Mouse (Mus musculus) kidney, adult 11 months (tissue): ENCODE measurements around the gene Mgea5.

Experiments
- DNase-seq: peaks from one replicate; pipeline ENCODE4 v3.0.0; 2022

Gene Mgea5

GRCm38 (mm10) chr19:45795406-45795944, 11.8 kb upstream of the Mgea5 start:
- no peak for DNase-seq

GRCm38 (mm10) chr19:45794718-45795117, 11.1 kb upstream of the Mgea5 start:
- no peak for DNase-seq

- no peak for DNase-seq
These were observed 8.8 kb upstream of the Mgea5 start for GRCm38 (mm10) chr19:45792404-45792803.

GRCm38 (mm10) chr19:45789888-45790874, 6.5 kb upstream of the Mgea5 start:
- no peak for DNase-seq

- DNase-seq = no peak
These were observed 5.7 kb upstream of the Mgea5 start for GRCm38 (mm10) chr19:45789365-45789764.

GRCm38 (mm10) chr19:45788337-45788736, 4.7 kb upstream of the Mgea5 start:
- no peak for DNase-seq

GRCm38 (mm10) chr19:45787450-45787849, 3.8 kb upstream of the Mgea5 start:
- DNase-seq = no peak

- DNase-seq = no peak
These were observed 1.8 kb upstream of the Mgea5 start for GRCm38 (mm10) chr19:45785470-45785869.

- peak; percentile 20 for DNase-seq
These were observed 418 bp upstream of the Mgea5 start for GRCm38 (mm10) chr19:45783933-45784576.

GRCm38 (mm10) chr19:45782315-45783001, 1.2 kb downstream of the Mgea5 start:
- DNase-seq = peak; percentile 76

GRCm38 (mm10) chr19:45781676-45782075, 2.0 kb downstream of the Mgea5 start:
- DNase-seq = no peak

GRCm38 (mm10) chr19:45780350-45780915, 3.2 kb downstream of the Mgea5 start:
- DNase-seq = no peak

- no peak for DNase-seq
These were observed 8.2 kb downstream of the Mgea5 start for GRCm38 (mm10) chr19:45775486-45775885.

- DNase-seq = no peak
These were observed 12.1 kb downstream of the Mgea5 start for GRCm38 (mm10) chr19:45771501-45771900.

- DNase-seq = no peak
These were observed 22.8 kb downstream of the Mgea5 start for GRCm38 (mm10) chr19:45760810-45761209.

GRCm38 (mm10) chr19:45758671-45759070, 25.0 kb downstream of the Mgea5 start:
- no peak for DNase-seq

GRCm38 (mm10) chr19:45753551-45753950, 30.1 kb downstream of the Mgea5 start:
- peak; percentile 44 for DNase-seq

- DNase-seq = no peak
These were observed 31.8 kb downstream of the Mgea5 start for GRCm38 (mm10) chr19:45751881-45752280.

- peak; percentile 75 for DNase-seq
These were observed 34.2 kb downstream of the Mgea5 start, which contains the start of gene Npm3 for GRCm38 (mm10) chr19:45749243-45750043. Gene Npm3 (minus strand): TSS chr19:45749591.

- DNase-seq = no peak
These were observed 34.9 kb downstream of the Mgea5 start for GRCm38 (mm10) chr19:45748691-45749242.

- DNase-seq = no peak
These were observed 35.4 kb downstream of the Mgea5 start for GRCm38 (mm10) chr19:45748206-45748605.
